Mouse (Mus musculus): ENCODE results near the gene Olfr772. TPM values are rescaled to one million over a fixed set of nuclear protein-coding genes. Genes with fewer than 3 reads are reported as not detected.

Gene Olfr772
- total RNA-seq (2023) = not detected

DNA sequence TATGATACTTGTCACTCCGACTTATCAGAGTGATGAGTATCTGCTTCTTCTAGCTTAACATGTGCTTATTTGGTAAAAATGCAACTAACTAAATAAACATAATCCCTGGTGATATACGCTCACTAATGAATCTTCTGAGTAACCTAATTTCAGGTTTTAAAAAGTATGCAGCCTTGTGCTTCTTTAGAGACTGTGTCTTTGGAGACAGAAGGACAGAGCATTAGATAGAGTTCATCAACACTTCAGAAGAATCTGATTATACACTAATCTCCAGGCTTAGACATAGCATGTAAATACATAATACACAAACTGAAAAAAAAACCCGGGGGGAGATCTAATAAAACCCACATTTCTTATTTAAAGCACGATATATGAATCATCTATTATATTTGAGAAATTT is at the start of gene Olfr772:
TSS of gene Olfr772 (minus strand) at position 101 of the 400 bp plus-strand sequence.

DNA sequence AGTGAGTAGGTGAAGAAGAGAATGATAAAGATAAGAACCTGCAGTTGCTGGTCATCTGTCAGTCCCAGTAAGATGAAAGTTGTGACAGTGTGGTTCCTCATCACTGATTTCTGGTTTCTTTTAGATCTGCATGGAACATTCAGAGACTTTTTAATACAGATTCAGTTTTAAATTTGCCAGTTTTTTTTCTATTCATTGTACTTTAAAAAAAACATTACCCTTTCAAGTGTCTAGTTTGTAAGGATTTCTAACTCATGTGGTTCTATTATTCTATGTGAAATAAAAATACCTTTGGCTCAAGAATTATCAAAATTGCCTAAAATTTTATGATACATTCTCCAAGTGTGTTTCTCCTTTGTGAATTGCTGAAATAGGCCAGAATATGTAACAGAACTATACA is 9.6 kb upstream of the Olfr772 start, which contains the start of gene Olfr773:
TSS of gene Olfr773 (minus strand) at position 101 of the 400 bp plus-strand sequence.

DNA sequence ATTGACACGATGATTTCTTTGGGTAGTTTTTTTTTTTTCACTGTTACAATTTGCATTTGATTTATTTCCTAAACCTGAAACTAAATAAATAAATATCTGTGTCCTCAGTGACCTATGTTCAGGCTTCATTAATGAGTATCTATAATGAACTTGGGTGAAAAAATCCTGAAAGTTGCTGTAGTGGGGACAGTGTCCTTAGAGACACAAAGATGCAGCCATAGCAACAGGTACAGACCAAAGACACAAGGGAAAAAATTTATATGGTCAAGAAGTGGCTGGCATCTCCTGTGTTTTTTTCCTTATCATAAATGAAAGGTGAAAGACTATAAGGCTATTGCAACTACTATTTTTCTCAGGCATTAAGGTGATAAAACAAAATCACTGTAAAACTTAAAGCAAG is 13.1 kb downstream of the Olfr772 start, which contains the start of gene Olfr771:
TSS of gene Olfr771 (minus strand) at position 101 of the 400 bp plus-strand sequence.

DNA sequence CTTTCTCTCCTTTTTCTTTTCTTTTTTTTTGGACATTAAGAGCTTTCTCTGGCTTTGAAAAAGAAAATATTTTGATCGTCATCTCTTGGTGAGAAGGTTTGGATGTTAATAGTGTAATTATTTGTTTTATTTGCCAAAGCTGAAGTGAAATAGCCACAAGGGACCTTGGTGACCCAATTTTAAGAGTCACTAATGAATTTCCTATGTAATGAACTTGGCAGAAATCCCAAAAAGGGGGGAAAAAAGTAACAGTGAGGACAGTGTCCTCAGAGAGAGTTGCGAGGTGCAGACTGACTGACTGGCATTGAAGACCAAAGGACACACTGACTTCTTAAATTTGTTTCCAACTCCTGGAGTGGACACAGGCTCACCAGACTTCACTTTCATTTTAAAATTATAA is 38.8 kb downstream of the Olfr772 start, which contains the start of gene Olfr770:
TSS of gene Olfr770 (minus strand) at position 101 of the 400 bp plus-strand sequence.

Other genes with a start within 250 kb of the Olfr772 start
- gene Itga7, start 244.1 kb downstream of the Olfr772 start, total RNA-seq (2023) = under 1 TPM in 1 of 2 experiments, not detected in 1; 0.26 TPM
- not detected for gene Mettl7b, start 216.9 kb downstream of the Olfr772 start, total RNA-seq (2023)
- gene Olfr9, start 188.5 kb downstream of the Olfr772 start, total RNA-seq (2023) = not detected
- gene Olfr763, start 167.1 kb downstream of the Olfr772 start, total RNA-seq (2023) = not detected
- gene Olfr764-ps1, start 138.0 kb downstream of the Olfr772 start, total RNA-seq (2023) = not detected
- not detected for gene Olfr765, start 127.9 kb downstream of the Olfr772 start, total RNA-seq (2023)
- not detected for gene Olfr766-ps1, start 108.9 kb downstream of the Olfr772 start, total RNA-seq (2023)
- not detected for gene Olfr767, start 95.0 kb downstream of the Olfr772 start, total RNA-seq (2023)
- not detected for gene Olfr768, start 78.5 kb downstream of the Olfr772 start, total RNA-seq (2023)
- gene Olfr769, start 60.1 kb downstream of the Olfr772 start, total RNA-seq (2023) = not detected
- gene Olfr770, start 38.9 kb downstream of the Olfr772 start, total RNA-seq (2023) = not detected
- not detected for gene Olfr771, start 13.2 kb downstream of the Olfr772 start, total RNA-seq (2023)
- gene Olfr773, start 9.5 kb upstream of the Olfr772 start, total RNA-seq (2023) = not detected
- gene Olfr774, start 58.3 kb upstream of the Olfr772 start, total RNA-seq (2023) = not detected
- gene Olfr775, start 70.5 kb upstream of the Olfr772 start, total RNA-seq (2023) = not detected
- gene Olfr776, start 81.2 kb upstream of the Olfr772 start, total RNA-seq (2023) = not detected
- not detected for gene Olfr777, start 93.6 kb upstream of the Olfr772 start, total RNA-seq (2023)
- gene Olfr780, start 140.2 kb upstream of the Olfr772 start, total RNA-seq (2023) = not detected
- not detected for gene Olfr781, start 150.9 kb upstream of the Olfr772 start, total RNA-seq (2023)
- gene Olfr782, start 170.9 kb upstream of the Olfr772 start, total RNA-seq (2023) = not detected
- gene Olfr784, start 206.2 kb upstream of the Olfr772 start, total RNA-seq (2023) = not detected
- gene Olfr785, start 227.5 kb upstream of the Olfr772 start, total RNA-seq (2023) = not detected
- not detected for gene Olfr786, start 249.4 kb upstream of the Olfr772 start, total RNA-seq (2023)